Mouse (Mus musculus) R1 (cell line): ENCODE results near the gene Pcca.

Experiments
- DNase-seq: peaks from one replicate; pipeline ENCODE4 v3.0.0-alpha.2; 2018; ENCODE audit warnings: low read depth, low spot score

Gene Pcca

DNA sequence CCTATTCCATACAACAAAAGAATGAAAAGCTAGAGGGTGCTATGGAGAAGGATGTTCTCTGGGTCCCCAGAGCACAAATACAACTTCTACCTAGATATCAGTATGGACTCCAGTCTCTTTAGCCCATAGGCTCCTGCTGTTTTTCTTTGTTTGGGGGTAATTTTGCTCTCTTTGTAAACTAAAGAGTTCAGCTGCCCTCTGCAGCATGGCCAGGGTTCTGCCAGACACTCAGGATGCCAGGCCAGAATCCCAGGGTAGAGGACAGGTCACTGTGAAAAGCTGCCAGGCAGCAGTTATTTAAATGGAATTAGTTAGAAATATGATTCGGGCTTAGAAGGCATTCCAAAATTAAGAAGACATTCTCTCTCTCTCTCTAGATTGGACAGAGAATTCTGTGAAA is 402.3 kb downstream of the Pcca start:
- DNase-seq, result no peak
